Mouse (Mus musculus) urinary bladder, postnatal 14 days (tissue): ENCODE data around the gene Ripk4.

Experiments
- DNase-seq: peaks from one replicate; pipeline ENCODE4 v3.0.0; 2021; ENCODE audit warnings: low spot score

Gene Ripk4

GRCm38 (mm10) chr16:97734760-97735322 is 28.7 kb downstream of the Ripk4 start:
- no peak for DNase-seq

- no peak for DNase-seq
Measured at GRCm38 (mm10) chr16:97733599-97733998, 30.0 kb downstream of the Ripk4 start.

- no peak for DNase-seq
Measured at GRCm38 (mm10) chr16:97730321-97730720, 33.3 kb downstream of the Ripk4 start.

GRCm38 (mm10) chr16:97726436-97726835 is 37.2 kb downstream of the Ripk4 start:
- no peak for DNase-seq

GRCm38 (mm10) chr16:97720093-97720492 is 43.5 kb downstream of the Ripk4 start:
- no peak for DNase-seq

GRCm38 (mm10) chr16:97719392-97719983 is 44.1 kb downstream of the Ripk4 start:
- no peak for DNase-seq

GRCm38 (mm10) chr16:97716567-97716966 is 47.0 kb downstream of the Ripk4 start:
- DNase-seq = no peak

- DNase-seq = no peak
Measured at GRCm38 (mm10) chr16:97712129-97712528, 51.5 kb downstream of the Ripk4 start.

- DNase-seq = no peak
Measured at GRCm38 (mm10) chr16:97701871-97702270, 61.7 kb downstream of the Ripk4 start.

- DNase-seq = peak; percentile 56
Measured at GRCm38 (mm10) chr16:97697769-97698168, 65.8 kb downstream of the Ripk4 start.

GRCm38 (mm10) chr16:97695709-97696108 is 67.9 kb downstream of the Ripk4 start:
- no peak for DNase-seq
